Mouse (Mus musculus) spleen, postnatal 4 days (tissue): ENCODE measurements around the gene Actrt1.

ENCODE experiments used
- DNase-seq, 2 experiments: peaks; one replicate each; pipeline ENCODE4 v3.0.0; 2022; ENCODE audit warnings: low spot score in 2 of 2

Actrt1 gene

GRCm38 (mm10) chrX:46328707-46329106 is at the start of gene Actrt1:
Actrt1 (plus strand) TSS chrX:46329007.
- no peak for DNase-seq

DNA sequence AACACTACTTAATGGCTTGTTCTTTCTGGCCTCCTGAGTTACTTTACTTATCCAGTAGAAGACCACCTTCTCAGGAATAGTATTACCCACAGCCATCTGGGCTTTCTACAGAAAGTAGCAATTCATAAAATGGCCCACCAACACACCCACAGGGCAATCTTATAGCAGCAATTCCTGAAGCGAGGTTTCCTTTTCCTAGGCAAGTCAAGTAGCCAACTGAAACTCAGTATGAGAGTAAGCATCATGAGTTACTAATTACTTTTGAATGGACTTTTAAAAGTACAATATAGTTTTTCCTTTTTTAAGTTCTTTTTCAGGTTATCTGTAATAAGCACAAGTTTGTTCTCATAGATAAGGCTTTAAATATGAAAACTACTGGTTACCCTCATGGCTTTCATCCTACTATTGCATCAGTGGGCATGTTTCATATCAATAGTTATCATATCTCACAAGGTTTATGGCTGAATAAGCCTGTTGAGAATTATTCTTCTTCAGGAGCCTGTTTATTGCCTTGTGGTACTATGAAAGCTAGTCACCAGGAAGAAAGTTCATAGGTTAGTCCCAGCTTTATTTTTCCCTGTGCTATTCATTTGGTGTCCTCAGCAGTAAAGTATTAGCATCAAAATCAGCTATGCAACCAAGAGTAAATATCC is 2.8 kb downstream of the Actrt1 start:
- DNase-seq, result no peak
